Comparison of ENCODE assay signal across 7 mouse cellular contexts in genomic region chr5:121583765-121584501, GRCm38 (mm10). TPM values are rescaled to one million over a fixed set of nuclear protein-coding genes. Genes with fewer than 3 reads are reported as not detected.
DNase-seq lines count a peak whose midpoint lies in the region; ATAC-seq lines count a peak whose summit lies in the region.

No protein-coding gene starts in this region.

- no peak overlapping the region for H3K27ac ChIP-seq in intestine, embryonic 14.5 days (ENCODE audit: low read depth)
- H3K27ac ChIP-seq in macrophage = peak overlapping the region; percentile 78

- peaks cover 16% of the 10 kb centered on the region for H3K36me3 ChIP-seq in intestine, embryonic 14.5 days (ENCODE audit: control insufficient read depth, insufficient read depth, low read length)
- H3K36me3 ChIP-seq in macrophage (ENCODE audit: inconsistent target) = peaks cover 18% of the 10 kb centered on the region

- no peaks in the 10 kb centered on the region for H3K27me3 ChIP-seq in intestine, embryonic 14.5 days (replicated peaks; ENCODE audit: control insufficient read depth, insufficient read depth, low read length)

- H3K4me3 ChIP-seq in intestine, embryonic 14.5 days (ENCODE audit: low read depth, low read length) = no peak overlapping the region
- peak overlapping the region; percentile 10; the same call in 1 of the 2 replicates for H3K4me3 ChIP-seq in macrophage (ENCODE audit: inconsistent target)

- H3K9ac ChIP-seq in intestine, embryonic 14.5 days (ENCODE audit: low read length) = no peak overlapping the region

- DNase-seq in R1 (ENCODE audit: low read depth, low spot score) = peak; percentile 96
- peak; percentile 14 for DNase-seq in brain, embryonic 18.5 days (ENCODE audit: low read depth, low spot score)
- peak; percentile 48 to 59 for DNase-seq in frontal cortex, postnatal 36 days (ENCODE audit: low spot score in 2 of 2)
- DNase-seq in intestine, embryonic 14.5 days (ENCODE audit: low spot score) = peak; percentile 70
- DNase-seq in left cerebral cortex, adult 9 months (ENCODE audit: low spot score in 2 of 2) = peak; percentile 38 to 72
- peak; percentile 45 to 77 for DNase-seq in spleen, postnatal 10 days (ENCODE audit: low spot score in 2 of 2)

- H3K4me2 ChIP-seq in intestine, embryonic 14.5 days (ENCODE audit: low read length) = no peak overlapping the region

- H3K79me2 ChIP-seq in macrophage (ENCODE audit: inconsistent target) = peaks cover 92% of the 10 kb centered on the region

- 53% methylated on average over 12 of the region's 12 CpGs for WGBS in intestine, embryonic 14.5 days
- 9% methylated on average over 10 of the region's 12 CpGs for WGBS in macrophage (ENCODE audit: missing documents)

- ATAC-seq in intestine, embryonic 14.5 days (replicated peaks; ENCODE audit: low FRiP score, low TSS enrichment, low read depth) = peak; percentile 81

- H3K4me1 ChIP-seq in intestine, embryonic 14.5 days (replicated peaks; ENCODE audit: control insufficient read depth, insufficient read depth, low read length) = peaks cover 14% of the 10 kb centered on the region

- no peaks in the 10 kb centered on the region for H3K9me3 ChIP-seq in intestine, embryonic 14.5 days (ENCODE audit: control insufficient read depth, low read length)

RNA-seq across cellular contexts. Expression of gene Aldh2, which starts 9.7 kb away (rescaled TPM):
- 70.2 and 76.5 TPM in 2 replicates for polyA plus RNA-seq in intestine, embryonic 14.5 days (2014; fragmentation: Nextera tagmentation; extraction: Ambion mirVana)
- total RNA-seq in macrophage (2018; cell fraction: chromatin; rRNA removed) = 100 to 1,000 TPM in 12 of 26 experiments, 10 to 100 TPM in 14; 16.2 to 301 (median 89.5) TPM
- 100 to 1,000 TPM; 255 to 881 (median 507) TPM for total RNA-seq in macrophage (2018; cell fraction: cytosol; rRNA removed)
- 100 to 1,000 TPM in 24 of 26 experiments, 10 to 100 TPM in 2; 77.6 to 391 (median 161) TPM for total RNA-seq in macrophage (2018; cell fraction: nucleus; rRNA removed)
- 566 to 1,134 TPM (median 980 TPM) in 3 replicates for polyA plus RNA-seq in macrophage (2018)

RNA-seq across cellular contexts. Expression of gene Acad12, which starts 34.8 kb away (rescaled TPM):
- polyA plus RNA-seq in intestine, embryonic 14.5 days (2014; fragmentation: Nextera tagmentation; extraction: Ambion mirVana) = 2.4 and 3.4 TPM in 2 replicates
- total RNA-seq in macrophage (2018; cell fraction: chromatin; rRNA removed) = 10 to 100 TPM in 13 of 26 experiments, 1 to 10 TPM in 13; 1.2 to 35.3 (median 10.2) TPM
- 10 to 100 TPM in 7 of 26 experiments, 1 to 10 TPM in 19; 3.9 to 16.8 (median 8.9) TPM for total RNA-seq in macrophage (2018; cell fraction: cytosol; rRNA removed)
- total RNA-seq in macrophage (2018; cell fraction: nucleus; rRNA removed) = 10 to 100 TPM in 7 of 26 experiments, 1 to 10 TPM in 19; 1.4 to 26.2 (median 6.9) TPM
- 6.2 to 10.9 TPM (median 7.4 TPM) in 3 replicates for polyA plus RNA-seq in macrophage (2018)

RNA-seq across cellular contexts. Expression of gene Mapkapk5, which starts 38.2 kb away (rescaled TPM):
- polyA plus RNA-seq in intestine, embryonic 14.5 days (2014; fragmentation: Nextera tagmentation; extraction: Ambion mirVana) = 48.8 and 59.8 TPM in 2 replicates
- 100 to 1,000 TPM in 21 of 26 experiments, 10 to 100 TPM in 5; 56.6 to 217 (median 135) TPM for total RNA-seq in macrophage (2018; cell fraction: chromatin; rRNA removed)
- total RNA-seq in macrophage (2018; cell fraction: cytosol; rRNA removed) = 10 to 100 TPM; 47.7 to 81.1 (median 59.5) TPM
- 10 to 100 TPM; 38.5 to 94.3 (median 69.0) TPM for total RNA-seq in macrophage (2018; cell fraction: nucleus; rRNA removed)
- 51.6 to 103 TPM (median 67.2 TPM) in 3 replicates for polyA plus RNA-seq in macrophage (2018)

RNA-seq across cellular contexts. Expression of gene Adam1a, which starts 38.7 kb away (rescaled TPM):
- polyA plus RNA-seq in intestine, embryonic 14.5 days (2014; fragmentation: Nextera tagmentation; extraction: Ambion mirVana) = 1.6 and 2.1 TPM in 2 replicates
- 10 to 100 TPM in 24 of 26 experiments, 1 to 10 TPM in 2; 7.8 to 42.6 (median 23.9) TPM for total RNA-seq in macrophage (2018; cell fraction: chromatin; rRNA removed)
- 1 to 10 TPM in 4 of 26 experiments, under 1 TPM in 22; 0.09 to 1.9 (median 0.30) TPM for total RNA-seq in macrophage (2018; cell fraction: cytosol; rRNA removed)
- total RNA-seq in macrophage (2018; cell fraction: nucleus; rRNA removed) = 10 to 100 TPM in 17 of 26 experiments, 1 to 10 TPM in 9; 6.1 to 29.4 (median 13.1) TPM
- 0.40 to 1.5 TPM (median 0.95 TPM) in 3 replicates for polyA plus RNA-seq in macrophage (2018)

RNA-seq across cellular contexts. Expression of gene Gm42878, which starts 38.7 kb away (rescaled TPM):
- polyA plus RNA-seq in intestine, embryonic 14.5 days (2014; fragmentation: Nextera tagmentation; extraction: Ambion mirVana) = not detected in 2 replicates
- 1 to 10 TPM in 12 of 26 experiments, not detected in 14; 1.2 to 5.3 (median 1.9) TPM for total RNA-seq in macrophage (2018; cell fraction: chromatin; rRNA removed)
- under 1 TPM in 14 of 26 experiments, not detected in 12; 0.07 to 0.77 (median 0.18) TPM for total RNA-seq in macrophage (2018; cell fraction: cytosol; rRNA removed)
- total RNA-seq in macrophage (2018; cell fraction: nucleus; rRNA removed) = 1 to 10 TPM in 4 of 26 experiments, under 1 TPM in 3, not detected in 19; 0.83 to 2.1 (median 1.0) TPM
- polyA plus RNA-seq in macrophage (2018) = 0.11 to 0.26 TPM in 2 of 3 replicates, not detected in the other

Comparison
In these comparisons a context has a peak if more than half of its experiments do, and no peak if none do; other contexts are left out.
1. DNase-seq: peak in every context shown above with its lines; median percentile 96 in R1; 70 in intestine, embryonic 14.5 days; 61 in spleen, postnatal 10 days; 55 in left cerebral cortex, adult 9 months; 54 in frontal cortex, postnatal 36 days; 14 in brain, embryonic 18.5 days.